Mouse (Mus musculus): ENCODE results near the gene Plod3. TPM values are rescaled to one million over a fixed set of nuclear protein-coding genes. Genes with fewer than 3 reads are reported as not detected.

Plod3 gene
- polyA plus RNA-seq, 1 experiment: 44.0 TPM

GRCm38 (mm10) chr5:136973670-136974069 is 13.1 kb upstream of the Plod3 start:
- no peak overlapping the region for H3K4me3 ChIP-seq (ENCODE audit: insufficient read depth, low read depth, low read length)
- WGBS: 63% methylated on average over 8 of the region's 8 CpGs
- TF ChIP-seq POLR2A (IDR thresholded peaks at IDR 0.05; ENCODE audit: low read depth, low read length): no peak
- no peak for TF ChIP-seq CTCF (conservative IDR thresholded peaks at IDR 0.05; ENCODE audit: insufficient read depth, insufficient read length, low read depth, low read length)
- DNase-seq: no peak
- no peaks in the 10 kb centered on the region for H3K36me3 ChIP-seq (ENCODE audit: control insufficient read depth, insufficient read depth, low read length)
- H3K27ac ChIP-seq (ENCODE audit: insufficient read depth, low read depth, low read length): no peak overlapping the region
- no peaks in the 10 kb centered on the region for H3K27me3 ChIP-seq (replicated peaks; ENCODE audit: control insufficient read depth, insufficient read depth, low read length)
- no peaks in the 10 kb centered on the region for H3K4me1 ChIP-seq (ENCODE audit: control insufficient read depth, insufficient read depth, low read length)

- H3K27me3 ChIP-seq (replicated peaks; ENCODE audit: control insufficient read depth, insufficient read depth, low read length): no peaks in the 10 kb centered on the region
- no peaks in the 10 kb centered on the region for H3K36me3 ChIP-seq (ENCODE audit: control insufficient read depth, insufficient read depth, low read length)
- 45% methylated on average over 4 of the region's 4 CpGs for WGBS
- TF ChIP-seq POLR2A (IDR thresholded peaks at IDR 0.05; ENCODE audit: low read depth, low read length) (no peak), CTCF (conservative IDR thresholded peaks at IDR 0.05; ENCODE audit: insufficient read depth, insufficient read length, low read depth, low read length) (no peak)
- no peak for DNase-seq
- H3K27ac ChIP-seq (ENCODE audit: insufficient read depth, low read depth, low read length): no peak overlapping the region
- H3K4me3 ChIP-seq (ENCODE audit: insufficient read depth, low read depth, low read length): no peak overlapping the region
- H3K4me1 ChIP-seq (ENCODE audit: control insufficient read depth, insufficient read depth, low read length): no peaks in the 10 kb centered on the region
Observed at GRCm38 (mm10) chr5:136977769-136978168, 9.1 kb upstream of the Plod3 start.

- H3K27me3 ChIP-seq (replicated peaks; ENCODE audit: control insufficient read depth, insufficient read depth, low read length): no peaks in the 10 kb centered on the region
- no peaks in the 10 kb centered on the region for H3K36me3 ChIP-seq (ENCODE audit: control insufficient read depth, insufficient read depth, low read length)
- TF ChIP-seq CTCF (conservative IDR thresholded peaks at IDR 0.05; ENCODE audit: insufficient read depth, insufficient read length, low read depth, low read length): no peak
- no peak for TF ChIP-seq POLR2A (IDR thresholded peaks at IDR 0.05; ENCODE audit: low read depth, low read length)
- no peak for DNase-seq
- no peaks in the 10 kb centered on the region for H3K4me1 ChIP-seq (ENCODE audit: control insufficient read depth, insufficient read depth, low read length)
- H3K4me3 ChIP-seq (ENCODE audit: insufficient read depth, low read depth, low read length): no peak overlapping the region
- no peak overlapping the region for H3K27ac ChIP-seq (ENCODE audit: insufficient read depth, low read depth, low read length)
- WGBS: 86% methylated on average over 2 of the region's 2 CpGs
Observed at GRCm38 (mm10) chr5:136979762-136980161, 7.1 kb upstream of the Plod3 start.

- Histone ChIP-seq H3K27me3 (replicated peaks; ENCODE audit: control insufficient read depth, insufficient read depth, low read length) (no peaks in the 10 kb centered on the region), H3K27ac (ENCODE audit: insufficient read depth, low read depth, low read length) (no peak overlapping the region), H3K4me1 (ENCODE audit: control insufficient read depth, insufficient read depth, low read length) (peaks cover under 1% of the 10 kb centered on the region; the same call in 1 of the 2 replicates), H3K4me3 (ENCODE audit: insufficient read depth, low read depth, low read length) (no peak overlapping the region), H3K36me3 (ENCODE audit: control insufficient read depth, insufficient read depth, low read length) (no peaks in the 10 kb centered on the region)
- TF ChIP-seq CTCF (conservative IDR thresholded peaks at IDR 0.05; ENCODE audit: insufficient read depth, insufficient read length, low read depth, low read length): no peak
- TF ChIP-seq POLR2A (IDR thresholded peaks at IDR 0.05; ENCODE audit: low read depth, low read length): no peak
- no peak for DNase-seq
- 87% methylated on average over 8 of the region's 8 CpGs for WGBS
Observed at GRCm38 (mm10) chr5:136980974-136981373, 5.8 kb upstream of the Plod3 start.

GRCm38 (mm10) chr5:136982338-136982930 is 4.4 kb upstream of the Plod3 start:
- TF ChIP-seq CTCF (conservative IDR thresholded peaks at IDR 0.05; ENCODE audit: insufficient read depth, insufficient read length, low read depth, low read length) (peak; percentile 57), POLR2A (IDR thresholded peaks at IDR 0.05; ENCODE audit: low read depth, low read length) (no peak)
- no peak overlapping the region for H3K4me3 ChIP-seq (ENCODE audit: insufficient read depth, low read depth, low read length)
- H3K27me3 ChIP-seq (replicated peaks; ENCODE audit: control insufficient read depth, insufficient read depth, low read length): no peaks in the 10 kb centered on the region
- H3K4me1 ChIP-seq (ENCODE audit: control insufficient read depth, insufficient read depth, low read length): peaks cover 4% of the 10 kb centered on the region; the same call in 1 of the 2 replicates
- WGBS: 42% methylated on average over 16 of the region's 16 CpGs
- H3K36me3 ChIP-seq (ENCODE audit: control insufficient read depth, insufficient read depth, low read length): no peaks in the 10 kb centered on the region
- DNase-seq: peak; percentile 47
- no peak overlapping the region for H3K27ac ChIP-seq (ENCODE audit: insufficient read depth, low read depth, low read length)

- no peaks in the 10 kb centered on the region for H3K27me3 ChIP-seq (replicated peaks; ENCODE audit: control insufficient read depth, insufficient read depth, low read length)
- TF ChIP-seq CTCF (conservative IDR thresholded peaks at IDR 0.05; ENCODE audit: insufficient read depth, insufficient read length, low read depth, low read length) (no peak), POLR2A (IDR thresholded peaks at IDR 0.05; ENCODE audit: low read depth, low read length) (no peak)
- 54% methylated on average over 14 of the region's 14 CpGs for WGBS
- no peak overlapping the region for H3K4me3 ChIP-seq (ENCODE audit: insufficient read depth, low read depth, low read length)
- peaks cover 4% of the 10 kb centered on the region; the same call in 1 of the 2 replicates for H3K4me1 ChIP-seq (ENCODE audit: control insufficient read depth, insufficient read depth, low read length)
- no peak for DNase-seq
- no peak overlapping the region for H3K27ac ChIP-seq (ENCODE audit: insufficient read depth, low read depth, low read length)
- no peaks in the 10 kb centered on the region for H3K36me3 ChIP-seq (ENCODE audit: control insufficient read depth, insufficient read depth, low read length)
Observed at GRCm38 (mm10) chr5:136984828-136985227, 2.0 kb upstream of the Plod3 start.

- no peak for TF ChIP-seq CTCF (conservative IDR thresholded peaks at IDR 0.05; ENCODE audit: insufficient read depth, insufficient read length, low read depth, low read length)
- TF ChIP-seq POLR2A (IDR thresholded peaks at IDR 0.05; ENCODE audit: low read depth, low read length): peak; percentile 4
- Histone ChIP-seq H3K36me3 (ENCODE audit: control insufficient read depth, insufficient read depth, low read length) (no peaks in the 10 kb centered on the region), H3K4me3 (ENCODE audit: insufficient read depth, low read depth, low read length) (peak overlapping the region; percentile 88), H3K4me1 (ENCODE audit: control insufficient read depth, insufficient read depth, low read length) (peaks cover 4% of the 10 kb centered on the region; the same call in 1 of the 2 replicates), H3K27me3 (replicated peaks; ENCODE audit: control insufficient read depth, insufficient read depth, low read length) (no peaks in the 10 kb centered on the region), H3K27ac (ENCODE audit: insufficient read depth, low read depth, low read length) (peak overlapping the region; percentile 21)
- peak; percentile 86 for DNase-seq
- WGBS: under 1% methylated on average over 67 of the region's 67 CpGs
Observed at GRCm38 (mm10) chr5:136987138-136987933, 517 bp downstream of the Plod3 start.

All from kidney, adult 2 months (tissue).